Mouse (Mus musculus): ENCODE data around the gene Styk1. TPM values are rescaled to one million over a fixed set of nuclear protein-coding genes. Genes with fewer than 3 reads are reported as not detected.

Styk1 gene
- polyA plus RNA-seq, 1 experiment: not detected

- Histone ChIP-seq H3K9me3 (replicated peaks; ENCODE audit: control insufficient read depth, insufficient read depth, low read length, poor library complexity, severe bottlenecking) (no peaks in the 10 kb centered on the region), H3K27me3 (ENCODE audit: control insufficient read depth, insufficient read depth, low read length, poor library complexity, severe bottlenecking) (no peaks in the 10 kb centered on the region), H3K9ac (ENCODE audit: low read depth, poor library complexity, severe bottlenecking) (no peak overlapping the region), H3K4me1 (ENCODE audit: control insufficient read depth, insufficient read depth, low read length) (no peaks in the 10 kb centered on the region), H3K27ac (ENCODE audit: insufficient read depth, low read length) (no peak overlapping the region), H3K4me3 (ENCODE audit: low read depth, low read length) (no peak overlapping the region), H3K36me3 (ENCODE audit: control insufficient read depth, insufficient read depth, low read length, poor library complexity, severe bottlenecking) (no peaks in the 10 kb centered on the region)
- TF ChIP-seq EP300 (IDR thresholded peaks at IDR 0.05; ENCODE audit: insufficient read depth, low read depth, low read length) (no peak), CTCF (IDR thresholded peaks at IDR 0.05; ENCODE audit: low read depth, low read length) (no peak), POLR2A (IDR thresholded peaks at IDR 0.05; ENCODE audit: insufficient read depth, low read length) (no peak)
Measured at GRCm38 (mm10) chr6:131264175-131264574, 89.2 kb downstream of the Styk1 start.

- H3K27me3 ChIP-seq (ENCODE audit: control insufficient read depth, insufficient read depth, low read length, poor library complexity, severe bottlenecking): no peaks in the 10 kb centered on the region
- H3K9ac ChIP-seq (ENCODE audit: low read depth, poor library complexity, severe bottlenecking): no peak overlapping the region
- H3K36me3 ChIP-seq (ENCODE audit: control insufficient read depth, insufficient read depth, low read length, poor library complexity, severe bottlenecking): no peaks in the 10 kb centered on the region
- no peaks in the 10 kb centered on the region for H3K4me1 ChIP-seq (ENCODE audit: control insufficient read depth, insufficient read depth, low read length)
- no peak overlapping the region for H3K27ac ChIP-seq (ENCODE audit: insufficient read depth, low read length)
- H3K4me3 ChIP-seq (ENCODE audit: low read depth, low read length): no peak overlapping the region
- H3K9me3 ChIP-seq (replicated peaks; ENCODE audit: control insufficient read depth, insufficient read depth, low read length, poor library complexity, severe bottlenecking): no peaks in the 10 kb centered on the region
- no peak for TF ChIP-seq CTCF (IDR thresholded peaks at IDR 0.05; ENCODE audit: low read depth, low read length)
- no peak for TF ChIP-seq POLR2A (IDR thresholded peaks at IDR 0.05; ENCODE audit: insufficient read depth, low read length)
- TF ChIP-seq EP300 (IDR thresholded peaks at IDR 0.05; ENCODE audit: insufficient read depth, low read depth, low read length): no peak
Measured at GRCm38 (mm10) chr6:131262778-131263177, 90.6 kb downstream of the Styk1 start.

GRCm38 (mm10) chr6:131262009-131262408, 91.4 kb downstream of the Styk1 start:
- TF ChIP-seq CTCF (IDR thresholded peaks at IDR 0.05; ENCODE audit: low read depth, low read length): no peak
- TF ChIP-seq EP300 (IDR thresholded peaks at IDR 0.05; ENCODE audit: insufficient read depth, low read depth, low read length): no peak
- no peak for TF ChIP-seq POLR2A (IDR thresholded peaks at IDR 0.05; ENCODE audit: insufficient read depth, low read length)
- H3K27me3 ChIP-seq (ENCODE audit: control insufficient read depth, insufficient read depth, low read length, poor library complexity, severe bottlenecking): no peaks in the 10 kb centered on the region
- H3K9me3 ChIP-seq (replicated peaks; ENCODE audit: control insufficient read depth, insufficient read depth, low read length, poor library complexity, severe bottlenecking): no peaks in the 10 kb centered on the region
- H3K36me3 ChIP-seq (ENCODE audit: control insufficient read depth, insufficient read depth, low read length, poor library complexity, severe bottlenecking): no peaks in the 10 kb centered on the region
- H3K4me3 ChIP-seq (ENCODE audit: low read depth, low read length): no peak overlapping the region
- no peak overlapping the region for H3K27ac ChIP-seq (ENCODE audit: insufficient read depth, low read length)
- no peak overlapping the region for H3K9ac ChIP-seq (ENCODE audit: low read depth, poor library complexity, severe bottlenecking)
- H3K4me1 ChIP-seq (ENCODE audit: control insufficient read depth, insufficient read depth, low read length): no peaks in the 10 kb centered on the region

Other genes starting within 250 kb of the Styk1 start
- not detected in 2 replicates for gene Klra2, start 106.2 kb downstream of the Styk1 start, polyA plus RNA-seq (2011; ENCODE audit: insufficient read depth, insufficient read length, low read depth, missing spikeins)
- 26.0 and 28.4 TPM in 2 replicates for gene Magohb, start 60.4 kb downstream of the Styk1 start, polyA plus RNA-seq (2011; ENCODE audit: insufficient read depth, insufficient read length, low read depth, missing spikeins)
- gene Ybx3, start 34.9 kb upstream of the Styk1 start, polyA plus RNA-seq (2011; ENCODE audit: insufficient read depth, insufficient read length, low read depth, missing spikeins): 357 and 371 TPM in 2 replicates
- gene 5430401F13Rik, start 132.8 kb upstream of the Styk1 start, polyA plus RNA-seq (2011; ENCODE audit: insufficient read depth, insufficient read length, low read depth, missing spikeins): not detected in 2 replicates
- gene Gm6619, start 132.8 kb upstream of the Styk1 start, polyA plus RNA-seq (2011; ENCODE audit: insufficient read depth, insufficient read length, low read depth, missing spikeins): not detected in 2 replicates

Data from ES-Bruce4 (cell line).